Mouse (Mus musculus) bone marrow macrophage, adult 2 months (primary cell): ENCODE data around the gene Rnf43. TPM values are rescaled to one million over a fixed set of nuclear protein-coding genes. Genes with fewer than 3 reads are reported as not detected.

ENCODE experiments used
- H3K27ac ChIP-seq: 2 replicates; pipeline ENCODE4 v1.5.1; 2012; ENCODE audit warnings: low read depth, low read length; ENCODE audit not compliant: insufficient read depth
- H3K4me1 ChIP-seq: 2 replicates; pipeline ENCODE4 v1.6.1; 2012; ENCODE audit warnings: low read length; ENCODE audit not compliant: control insufficient read depth, insufficient read depth
- H3K4me3 ChIP-seq: 2 replicates; pipeline ENCODE4 v1.5.1; 2012; ENCODE audit warnings: mild to moderate bottlenecking, low read length, moderate library complexity; ENCODE audit not compliant: insufficient read depth
- CTCF ChIP-seq: IDR thresholded peaks from 2 replicates; pipeline ENCODE4 v1.5.1; 2012; ENCODE audit warnings: low read depth, mild to moderate bottlenecking, low read length, moderate library complexity
- POLR2A ChIP-seq: IDR thresholded peaks from 2 replicates; pipeline ENCODE4 v1.6.1; 2012; ENCODE audit warnings: mild to moderate bottlenecking, low read depth, low read length, borderline replicate concordance
- polyA plus RNA-seq: library from polyadenylated mRNA; stranded (reverse); fragments of >200 nt; gene quantifications from 2 replicates; pipeline ENCODE4 v1.2.4, GENCODE M21; 2012; ENCODE audit not compliant: missing spikeins, insufficient read depth, insufficient read length

The Rnf43 gene
- polyA plus RNA-seq, 1 experiment = not detected

GRCm38 (mm10) chr11:87673282-87673681 lies 10.8 kb downstream of the Rnf43 start:
- Histone ChIP-seq H3K4me1 (no peaks in the 10 kb centered on the region), H3K27ac (no peak overlapping the region), H3K4me3 (no peak overlapping the region)
- no peak for TF ChIP-seq CTCF
- no peak for TF ChIP-seq POLR2A

- H3K4me1 ChIP-seq = no peaks in the 10 kb centered on the region
- no peak overlapping the region for H3K4me3 ChIP-seq
- TF ChIP-seq CTCF (no peak), POLR2A (no peak)
- H3K27ac ChIP-seq = no peak overlapping the region
These were observed 13.1 kb downstream of the Rnf43 start for GRCm38 (mm10) chr11:87675606-87676005.

- Histone ChIP-seq H3K4me1 (no peaks in the 10 kb centered on the region), H3K27ac (no peak overlapping the region), H3K4me3 (no peak overlapping the region)
- no peak for TF ChIP-seq POLR2A
- TF ChIP-seq CTCF = no peak
These were observed 15.2 kb downstream of the Rnf43 start for GRCm38 (mm10) chr11:87677756-87678155.

GRCm38 (mm10) chr11:87678545-87678944 lies 16.0 kb downstream of the Rnf43 start:
- Histone ChIP-seq H3K4me1 (no peaks in the 10 kb centered on the region), H3K4me3 (no peak overlapping the region), H3K27ac (no peak overlapping the region)
- TF ChIP-seq POLR2A = no peak
- TF ChIP-seq CTCF = no peak

GRCm38 (mm10) chr11:87678976-87679375 lies 16.5 kb downstream of the Rnf43 start:
- Histone ChIP-seq H3K4me3 (no peak overlapping the region), H3K4me1 (no peaks in the 10 kb centered on the region), H3K27ac (no peak overlapping the region)
- TF ChIP-seq CTCF = no peak
- TF ChIP-seq POLR2A = no peak

- no peak overlapping the region for H3K27ac ChIP-seq
These were observed 18.3 kb downstream of the Rnf43 start for GRCm38 (mm10) chr11:87680786-87681185.

GRCm38 (mm10) chr11:87682096-87682495 lies 19.6 kb downstream of the Rnf43 start:
- Histone ChIP-seq H3K27ac (no peak overlapping the region), H3K4me3 (no peak overlapping the region), H3K4me1 (no peaks in the 10 kb centered on the region; the same call in 1 of the 2 replicates)
- TF ChIP-seq CTCF (no peak), POLR2A (no peak)

More at GRCm38 (mm10) chr11:87680786-87681185, 18.3 kb downstream of the Rnf43 start:
- no peak for TF ChIP-seq POLR2A
- no peak for TF ChIP-seq CTCF
- H3K4me1 ChIP-seq = no peaks in the 10 kb centered on the region
- no peak overlapping the region for H3K4me3 ChIP-seq

- TF ChIP-seq CTCF (no peak), POLR2A (no peak)
These were observed 20.5 kb downstream of the Rnf43 start for GRCm38 (mm10) chr11:87682838-87683571.

GRCm38 (mm10) chr11:87686407-87686806 lies 23.9 kb downstream of the Rnf43 start:
- Histone ChIP-seq H3K4me1 (peaks cover 9% of the 10 kb centered on the region), H3K27ac (no peak overlapping the region), H3K4me3 (no peak overlapping the region)
- TF ChIP-seq CTCF (no peak), POLR2A (no peak)

More at GRCm38 (mm10) chr11:87682838-87683571, 20.5 kb downstream of the Rnf43 start:
- H3K27ac ChIP-seq = no peak overlapping the region
- H3K4me1 ChIP-seq = no peaks in the 10 kb centered on the region; the same call in 1 of the 2 replicates
- H3K4me3 ChIP-seq = no peak overlapping the region
